Mouse (Mus musculus): ENCODE data around the gene Tmem198.

DNA sequence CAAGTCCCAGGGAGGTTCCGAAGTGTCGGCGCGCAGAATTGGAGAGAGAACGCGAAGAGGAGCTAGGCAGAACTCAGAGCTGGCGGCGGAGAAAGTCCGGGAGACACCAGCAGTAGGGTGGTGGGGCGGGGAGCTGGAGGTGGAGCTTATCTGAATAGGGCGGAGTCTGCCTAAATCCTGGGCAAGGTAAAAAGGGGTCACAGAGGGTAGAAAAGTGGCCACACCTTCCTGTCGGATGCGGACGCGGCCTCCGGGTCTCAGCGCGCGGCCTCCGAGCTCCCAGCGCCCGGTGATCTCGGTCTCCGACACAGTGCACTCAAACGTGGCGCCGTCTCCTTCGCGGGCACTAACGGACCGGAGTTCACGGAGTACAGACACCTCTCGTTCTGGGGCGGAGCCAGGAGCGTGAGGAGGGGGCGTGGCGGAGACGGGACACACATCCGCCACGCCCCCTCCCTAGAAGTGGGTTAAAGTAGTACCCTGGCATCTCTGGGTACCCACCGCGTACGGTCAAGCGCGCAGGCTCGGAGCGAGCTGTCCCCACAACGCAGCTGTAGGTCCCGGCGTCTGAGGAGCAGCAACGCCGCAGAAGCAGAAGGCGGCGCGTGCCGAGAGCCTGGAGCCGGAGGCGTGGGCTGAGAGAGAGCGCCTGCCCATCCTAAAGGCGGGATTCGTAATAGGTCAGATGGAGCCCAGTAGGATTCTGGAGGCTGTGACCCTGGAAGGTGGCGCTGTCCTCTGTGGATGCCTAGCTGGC is 8.3 kb downstream of the Tmem198 start:
- TF ChIP-seq CTCF (IDR thresholded peaks at IDR 0.05; ENCODE audit: control insufficient read depth, insufficient read depth, insufficient replicate concordance, low read depth, low read length): no peak
- no peak for TF ChIP-seq POLR2A (IDR thresholded peaks at IDR 0.05; ENCODE audit: control insufficient read depth, low read depth, low read length)
